1 mouse cellular context compared by ENCODE assay signal in genomic region chr13:23738041-23738440, GRCm38 (mm10).
TF ChIP-seq lines count a peak whose summit lies in the region.

No protein-coding gene starts in this region.

TF ChIP-seq in CH12.LX, 34 proteins besides CTCF, POLR2A, EP300 and RAD21:
- TF ChIP-seq CHD1 (IDR thresholded peaks at IDR 0.05; ENCODE audit: low read depth, low read length): 0 out of 2 replicates have a peak, but pooled peaks have one; percentile 25
- no peak for TF ChIP-seq NELFE (IDR thresholded peaks at IDR 0.05; ENCODE audit: low read depth, low read length)
- peak; percentile 69 for TF ChIP-seq CHD2 (IDR thresholded peaks at IDR 0.05; ENCODE audit: low read length)
- TF ChIP-seq SIN3A (IDR thresholded peaks at IDR 0.05; ENCODE audit: low read length): no peak
